Comparison of ENCODE assay signal across 12 mouse cellular contexts in the genomic region with DNA sequence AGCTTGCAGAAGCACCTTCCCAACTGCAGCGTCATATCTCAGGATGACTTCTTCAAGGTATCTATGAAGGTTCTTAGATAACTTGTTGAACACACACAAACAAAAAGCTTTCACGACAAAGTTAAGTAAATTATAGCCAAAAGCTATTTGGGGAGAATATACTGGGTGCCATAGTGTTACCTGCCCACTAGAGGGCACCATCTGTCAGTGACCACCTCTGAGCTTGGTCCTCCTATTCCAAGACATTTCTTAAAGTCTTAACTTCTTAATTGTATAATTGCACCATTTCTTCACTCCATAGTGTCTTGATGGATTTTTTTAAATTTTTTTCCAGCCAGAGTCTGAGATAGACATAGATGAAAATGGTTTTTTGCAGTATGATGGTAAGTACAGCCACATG. TPM values are rescaled to one million over a fixed set of nuclear protein-coding genes. Genes with fewer than 3 reads are reported as not detected.
DNase-seq lines count a peak whose midpoint lies in the region; ATAC-seq and TF ChIP-seq lines count a peak whose summit lies in the region.
"Had no signal": no experiment of that assay in that cellular context is flagged by ENCODE, and none has a peak within 500 bp of the region (broad histone marks: within the 10 kb centered on the region; RNA-seq: fewer than 3 reads in every experiment).

No protein-coding gene starts in this region.

- H3K79me2 ChIP-seq in heart, adult 2 months (replicated peaks; ENCODE audit: control insufficient read depth, insufficient read depth, low read length) = no peaks in the 10 kb centered on the region

- TF ChIP-seq POLR2A in heart, adult 2 months (IDR thresholded peaks at IDR 0.05; ENCODE audit: insufficient read depth, low read depth, low read length) = no peak
- TF ChIP-seq POLR2A in bone marrow, adult 2 months (IDR thresholded peaks at IDR 0.05; ENCODE audit: borderline replicate concordance, control insufficient read depth, low read depth, low read length) = no peak

- no peak for TF ChIP-seq EP300 in heart, adult 2 months (IDR thresholded peaks at IDR 0.05; ENCODE audit: insufficient read depth, low read depth, low read length)

- no peak for DNase-seq in heart, adult 2 months
- no peak for DNase-seq in heart, embryonic 10.5 days (ENCODE audit: low spot score)
- DNase-seq in midbrain, postnatal 0 days (ENCODE audit: low spot score) = no peak
- DNase-seq in splenic B cell, adult 2 months (ENCODE audit: low read depth, low spot score) = peak; percentile 49
- no peak for DNase-seq in heart, adult 8-10 months (ENCODE audit: low spot score)
- DNase-seq: layer of hippocampus, adult 9-11 months; liver, embryonic 13.5 days had no signal

- no peaks in the 10 kb centered on the region for H3K9me3 ChIP-seq in heart, embryonic 10.5 days
- H3K9me3 ChIP-seq in midbrain, postnatal 0 days (ENCODE audit: low read length) = no peaks in the 10 kb centered on the region
- no peaks in the 10 kb centered on the region for H3K9me3 ChIP-seq in midbrain, embryonic 15.5 days
- H3K9me3 ChIP-seq: hindbrain, embryonic 12.5 days; liver, embryonic 13.5 days had no signal

- H3K27me3 ChIP-seq in heart, adult 2 months (ENCODE audit: control insufficient read depth, insufficient read depth, low read length) = no peaks in the 10 kb centered on the region
- no peaks in the 10 kb centered on the region for H3K27me3 ChIP-seq in heart, embryonic 10.5 days (ENCODE audit: insufficient read depth, poor library complexity, severe bottlenecking)
- H3K27me3 ChIP-seq in midbrain, postnatal 0 days (ENCODE audit: insufficient read depth, low read length) = no peaks in the 10 kb centered on the region
- H3K27me3 ChIP-seq in midbrain, embryonic 15.5 days (replicated peaks) = no peaks in the 10 kb centered on the region
- H3K27me3 ChIP-seq in splenic B cell, adult 2 months (ENCODE audit: control insufficient read depth, insufficient read depth, low read length, poor library complexity, severe bottlenecking) = no peaks in the 10 kb centered on the region
- H3K27me3 ChIP-seq: hindbrain, embryonic 12.5 days; liver, embryonic 13.5 days had no signal

- intact Hi-C loops in heart, adult 2 months (cut with DNase I) = loop anchor here (2.0 kb wide), 1 partner anchor 195 kb away; no protein-coding TSS in a partner anchor

- TF ChIP-seq CTCF in heart, adult 2 months (IDR thresholded peaks at IDR 0.05) = peak; percentile 83
- TF ChIP-seq CTCF in midbrain, postnatal 0 days (IDR thresholded peaks at IDR 0.05) = peak; percentile 55
- TF ChIP-seq CTCF in bone marrow, adult 2 months (IDR thresholded peaks at IDR 0.05; ENCODE audit: control insufficient read depth, insufficient read depth, low read length) = peak; percentile 50

- H3K9ac ChIP-seq in heart, adult 2 months (ENCODE audit: low read depth, low read length) = no peak overlapping the region
- no peak overlapping the region for H3K9ac ChIP-seq in midbrain, postnatal 0 days (replicated peaks; ENCODE audit: low read length, poor library complexity, severe bottlenecking)
- H3K9ac ChIP-seq in midbrain, embryonic 15.5 days = no peak overlapping the region
- H3K9ac ChIP-seq: hindbrain, embryonic 12.5 days; liver, embryonic 13.5 days had no signal

- H3K27ac ChIP-seq in heart, adult 2 months = no peak overlapping the region
- H3K27ac ChIP-seq in heart, embryonic 10.5 days = no peak overlapping the region
- H3K27ac ChIP-seq in midbrain, postnatal 0 days (ENCODE audit: low read depth, low read length) = no peak overlapping the region
- no peak overlapping the region for H3K27ac ChIP-seq in midbrain, embryonic 15.5 days
- H3K27ac ChIP-seq in bone marrow, adult 2 months (ENCODE audit: control insufficient read depth, insufficient read depth, low read depth, low read length, poor library complexity) = no peak overlapping the region
- H3K27ac ChIP-seq: hindbrain, embryonic 12.5 days; liver, embryonic 13.5 days had no signal

- 47% methylated on average over 2 of the region's 2 CpGs for WGBS in heart, adult 2 months
- 26% methylated on average over 2 of the region's 2 CpGs for WGBS in heart, embryonic 10.5 days
- 40% methylated on average over 2 of the region's 2 CpGs for WGBS in midbrain, postnatal 0 days
- 27% methylated on average over 2 of the region's 2 CpGs for WGBS in midbrain, embryonic 15.5 days
- 49% methylated on average over 2 of the region's 2 CpGs for WGBS in bone marrow, adult 2 months

- H3K4me3 ChIP-seq in heart, adult 2 months = no peak overlapping the region
- no peak overlapping the region for H3K4me3 ChIP-seq in heart, embryonic 10.5 days
- no peak overlapping the region for H3K4me3 ChIP-seq in midbrain, postnatal 0 days (ENCODE audit: low read depth, low read length)
- no peak overlapping the region for H3K4me3 ChIP-seq in midbrain, embryonic 15.5 days
- H3K4me3 ChIP-seq in bone marrow, adult 2 months (replicated peaks; ENCODE audit: control insufficient read depth, low read depth, low read length) = no peak overlapping the region
- H3K4me3 ChIP-seq: erythroblast, embryonic 14.5 days; hindbrain, embryonic 12.5 days; liver, embryonic 13.5 days had no signal

- H3K4me1 ChIP-seq in heart, adult 2 months (ENCODE audit: control insufficient read depth, insufficient read depth, low read length) = no peaks in the 10 kb centered on the region; the same call in 1 of the 2 replicates
- 0 out of 2 replicates have a peak, but pooled peaks cover 3% of the 10 kb centered on the region for H3K4me1 ChIP-seq in heart, embryonic 10.5 days
- H3K4me1 ChIP-seq in midbrain, postnatal 0 days (ENCODE audit: insufficient read depth, low read length) = no peaks in the 10 kb centered on the region
- H3K4me1 ChIP-seq in midbrain, embryonic 15.5 days = no peaks in the 10 kb centered on the region
- no peaks in the 10 kb centered on the region for H3K4me1 ChIP-seq in bone marrow, adult 2 months (ENCODE audit: control insufficient read depth, insufficient read depth, low read length)
- H3K4me1 ChIP-seq: hindbrain, embryonic 12.5 days had no signal

- no peaks in the 10 kb centered on the region for H3K36me3 ChIP-seq in heart, adult 2 months (ENCODE audit: control insufficient read depth, insufficient read depth, low read length)
- H3K36me3 ChIP-seq in heart, embryonic 10.5 days = no peaks in the 10 kb centered on the region
- no peaks in the 10 kb centered on the region for H3K36me3 ChIP-seq in midbrain, postnatal 0 days (ENCODE audit: insufficient read depth, low read length)
- H3K36me3 ChIP-seq in midbrain, embryonic 15.5 days (replicated peaks) = no peaks in the 10 kb centered on the region
- H3K36me3 ChIP-seq in splenic B cell, adult 2 months (ENCODE audit: control insufficient read depth, insufficient read depth, low read length, poor library complexity, severe bottlenecking) = no peaks in the 10 kb centered on the region
- H3K36me3 ChIP-seq: hindbrain, embryonic 12.5 days; liver, embryonic 13.5 days had no signal

- H3K4me2 ChIP-seq in midbrain, postnatal 0 days (ENCODE audit: low read depth, low read length, poor library complexity, severe bottlenecking) = no peak overlapping the region
- no peak overlapping the region for H3K4me2 ChIP-seq in midbrain, embryonic 15.5 days
- H3K4me2 ChIP-seq: hindbrain, embryonic 12.5 days; liver, embryonic 13.5 days had no signal

- ATAC-seq in midbrain, postnatal 0 days (ENCODE audit: low FRiP score) = no peak
- no peak for ATAC-seq in midbrain, embryonic 15.5 days (replicated peaks)
- ATAC-seq in megakaryocyte, adult 5-6 weeks (ENCODE audit: poor library complexity, severe bottlenecking) = no peak

RNA-seq across cellular contexts. Expression of a gene that starts 7.8 kb away (rescaled TPM):
- 1 to 10 TPM; 2.3 to 2.5 TPM for total RNA-seq in heart, adult 2 months (2021)
- 5.4 and 9.7 TPM in 2 replicates for polyA plus RNA-seq in heart, adult 2 months (2012; rRNA removed)
- polyA plus RNA-seq in heart, embryonic 10.5 days (2016; fragmentation: Nextera tagmentation; extraction: Ambion mirVana) = 6.0 and 6.7 TPM in 2 replicates
- total RNA-seq in midbrain, postnatal 0 days (2014; rRNA removed) = 3.4 and 3.9 TPM in 2 replicates
- 3.9 and 4.3 TPM in 2 replicates for polyA plus RNA-seq in midbrain, postnatal 0 days (2015; fragmentation: Nextera tagmentation; extraction: Ambion mirVana)
- 6.6 and 7.2 TPM in 2 replicates for polyA plus RNA-seq in midbrain, embryonic 15.5 days (2015; fragmentation: Nextera tagmentation; extraction: Ambion mirVana)
- polyA plus RNA-seq in bone marrow, adult 2 months (2011; ENCODE audit: insufficient read depth, insufficient read length, low replicate concordance, missing spikeins) = 3.0 and 14.9 TPM in 2 replicates
- 1 to 10 TPM; 2.7 to 4.6 (median 3.7) TPM for total RNA-seq in heart, adult 8-10 months (2022)
- total RNA-seq in megakaryocyte, adult 5-6 weeks (2015) = 6.1 and 13.0 TPM in 2 replicates
- total RNA-seq in megakaryocyte, adult 5-6 weeks (2017) = 3.7 and 4.6 TPM in 2 replicates
- polyA plus RNA-seq: erythroblast, embryonic 14.5 days had no signal

RNA-seq across cellular contexts. Expression of a gene that starts 7.9 kb away (rescaled TPM):
- total RNA-seq in heart, adult 2 months (2021) = 10 to 100 TPM; 35.3 to 37.6 TPM
- polyA plus RNA-seq in heart, adult 2 months (2012; rRNA removed) = 29.5 and 31.5 TPM in 2 replicates
- polyA plus RNA-seq in heart, embryonic 10.5 days (2016; fragmentation: Nextera tagmentation; extraction: Ambion mirVana) = 58.0 and 62.4 TPM in 2 replicates
- 17.7 and 22.7 TPM in 2 replicates for total RNA-seq in midbrain, postnatal 0 days (2014; rRNA removed)
- 32.8 and 37.6 TPM in 2 replicates for polyA plus RNA-seq in midbrain, postnatal 0 days (2015; fragmentation: Nextera tagmentation; extraction: Ambion mirVana)
- 37.2 and 42.4 TPM in 2 replicates for polyA plus RNA-seq in midbrain, embryonic 15.5 days (2015; fragmentation: Nextera tagmentation; extraction: Ambion mirVana)
- 32.5 and 64.7 TPM in 2 replicates for polyA plus RNA-seq in bone marrow, adult 2 months (2011; ENCODE audit: insufficient read depth, insufficient read length, low replicate concordance, missing spikeins)
- 10 to 100 TPM; 30.6 to 37.0 (median 33.3) TPM for total RNA-seq in heart, adult 8-10 months (2022)
- total RNA-seq in megakaryocyte, adult 5-6 weeks (2015) = 384 and 411 TPM in 2 replicates
- 378 and 396 TPM in 2 replicates for total RNA-seq in megakaryocyte, adult 5-6 weeks (2017)

RNA-seq across cellular contexts. Expression of a gene that starts 31.0 kb away (rescaled TPM):
- total RNA-seq in heart, adult 2 months (2021) = 10 to 100 TPM; 32.8 to 36.4 TPM
- 13.0 and 23.3 TPM in 2 replicates for polyA plus RNA-seq in heart, adult 2 months (2012; rRNA removed)
- polyA plus RNA-seq in heart, embryonic 10.5 days (2016; fragmentation: Nextera tagmentation; extraction: Ambion mirVana) = 24.4 and 33.3 TPM in 2 replicates
- 8.2 and 10.7 TPM in 2 replicates for total RNA-seq in midbrain, postnatal 0 days (2014; rRNA removed)
- 9.8 and 11.5 TPM in 2 replicates for polyA plus RNA-seq in midbrain, postnatal 0 days (2015; fragmentation: Nextera tagmentation; extraction: Ambion mirVana)
- polyA plus RNA-seq in midbrain, embryonic 15.5 days (2015; fragmentation: Nextera tagmentation; extraction: Ambion mirVana) = 11.2 and 13.6 TPM in 2 replicates
- 7.8 and 9.8 TPM in 2 replicates for polyA plus RNA-seq in bone marrow, adult 2 months (2011; ENCODE audit: insufficient read depth, insufficient read length, low replicate concordance, missing spikeins)
- total RNA-seq in heart, adult 8-10 months (2022) = 10 to 100 TPM; 32.4 to 40.6 (median 35.7) TPM
- 16.3 and 18.3 TPM in 2 replicates for total RNA-seq in megakaryocyte, adult 5-6 weeks (2015)
- 11.4 and 11.6 TPM in 2 replicates for total RNA-seq in megakaryocyte, adult 5-6 weeks (2017)
